Mouse (Mus musculus) bone marrow macrophage, adult 2 months (primary cell): ENCODE measurements around the gene Msi2.

ENCODE experiments used
- CTCF ChIP-seq: IDR thresholded peaks from 2 replicates; pipeline ENCODE4 v1.5.1; 2012; ENCODE audit warnings: low read depth, mild to moderate bottlenecking, low read length, moderate library complexity
- POLR2A ChIP-seq: IDR thresholded peaks from 2 replicates; pipeline ENCODE4 v1.6.1; 2012; ENCODE audit warnings: mild to moderate bottlenecking, low read depth, low read length, borderline replicate concordance

DNA sequence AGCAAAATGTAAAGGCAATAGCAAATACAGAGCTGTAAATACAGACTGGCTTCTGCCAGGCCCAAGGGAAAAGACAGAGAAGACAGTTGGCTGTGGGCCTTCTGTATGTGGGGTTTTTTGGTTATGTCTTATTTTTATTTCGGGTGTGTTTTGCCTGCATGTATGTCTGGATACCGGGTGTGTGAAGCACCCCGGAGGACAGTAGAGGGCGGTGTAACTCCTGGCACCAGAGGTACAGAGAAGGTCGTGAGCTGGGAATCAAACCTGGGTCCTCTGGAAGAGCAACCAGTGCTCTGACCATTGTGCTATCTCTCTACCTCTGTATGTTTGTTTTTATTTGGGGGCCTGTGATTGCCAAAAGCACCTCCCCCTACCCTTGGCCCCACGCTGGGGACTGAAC, 288.6 kb downstream of the Msi2 start:
- TF ChIP-seq POLR2A (no peak), CTCF (no peak)
